Mouse (Mus musculus) heart, postnatal 0 days (tissue): Measurements from ENCODE around the gene Fbxw9.

Experiments used
- CTCF ChIP-seq: IDR thresholded peaks from 2 replicates; pipeline ENCODE4 v1.5.1; 2016; ENCODE audit warnings: antibody characterized with exemption, control low read depth, low read depth
- EP300 ChIP-seq: IDR thresholded peaks from 2 replicates; pipeline ENCODE4 v1.6.1; 2016; ENCODE audit warnings: antibody characterized with exemption, low read depth

GRCm38 (mm10) chr8:85086238-85086637 lies 26.4 kb downstream of the Fbxw9 start:
- no peak for TF ChIP-seq CTCF
- no peak for TF ChIP-seq EP300
